Mouse (Mus musculus) neural tube, embryonic 13.5 days (tissue): ENCODE measurements around the gene Macrod1. TPM values are rescaled to one million over a fixed set of nuclear protein-coding genes. Genes with fewer than 3 reads are reported as not detected.

Experiments
- ATAC-seq: fragments of 200-750 bp; cut with Nextera tagmentation; 2 replicates; pipeline ENCODE4 v1.8.0; 2017; ENCODE audit warnings: low read depth, mild to moderate bottlenecking, moderate TSS enrichment, moderate library complexity
- H3K27ac ChIP-seq: fragments of 300-500 bp; sonication (generic); replicated peaks from 2 replicates; pipeline ENCODE4 v1.5.1; 2015; ENCODE audit warnings: moderate library complexity, mild to moderate bottlenecking, inconsistent platforms
- H3K27me3 ChIP-seq: fragments of 300-500 bp; sonication (generic); 2 replicates; pipeline ENCODE4 v1.6.1; 2015; ENCODE audit warnings: mild to moderate bottlenecking, inconsistent platforms
- H3K36me3 ChIP-seq: fragments of 300-500 bp; sonication (generic); 2 replicates; pipeline ENCODE4 v1.6.1; 2015; ENCODE audit warnings: mild to moderate bottlenecking, inconsistent platforms
- H3K4me1 ChIP-seq: fragments of 300-500 bp; sonication (generic); replicated peaks from 2 replicates; pipeline ENCODE4 v1.6.1; 2015; ENCODE audit warnings: inconsistent platforms
- H3K4me2 ChIP-seq: fragments of 300-500 bp; sonication (generic); 2 replicates; pipeline ENCODE4 v1.6.1; 2015; ENCODE audit warnings: inconsistent platforms, mild to moderate bottlenecking, moderate library complexity
- H3K4me3 ChIP-seq: fragments of 300-500 bp; sonication (generic); 2 replicates; pipeline ENCODE4 v1.5.1; 2015; ENCODE audit warnings: mild to moderate bottlenecking, inconsistent platforms
- H3K9ac ChIP-seq: fragments of 300-500 bp; sonication (generic); 2 replicates; pipeline ENCODE4 v1.6.1; 2015; ENCODE audit warnings: moderate library complexity, mild to moderate bottlenecking, inconsistent platforms
- H3K9me3 ChIP-seq: fragments of 300-500 bp; sonication (generic); 2 replicates; pipeline ENCODE4 v1.6.1; 2016; ENCODE audit warnings: inconsistent platforms
- WGBS: fragments of 180-500 bp; shearing (Covaris S2); methylation state at CpG from one replicate; pipeline ENCODE4 v1.1.7; 2015; 5-methylcytosine and 5-hydroxymethylcytosine counted together
- polyA plus RNA-seq: library from polyadenylated mRNA; unstranded; fragments of >200 nt; fragmentation: Nextera tagmentation; extraction: Ambion mirVana; gene quantifications from 2 replicates; pipeline ENCODE4 v1.2.1, GENCODE M21; 2015

The Macrod1 gene
- polyA plus RNA-seq, 1 experiment from 2014 or later = 5.2 TPM

DNA sequence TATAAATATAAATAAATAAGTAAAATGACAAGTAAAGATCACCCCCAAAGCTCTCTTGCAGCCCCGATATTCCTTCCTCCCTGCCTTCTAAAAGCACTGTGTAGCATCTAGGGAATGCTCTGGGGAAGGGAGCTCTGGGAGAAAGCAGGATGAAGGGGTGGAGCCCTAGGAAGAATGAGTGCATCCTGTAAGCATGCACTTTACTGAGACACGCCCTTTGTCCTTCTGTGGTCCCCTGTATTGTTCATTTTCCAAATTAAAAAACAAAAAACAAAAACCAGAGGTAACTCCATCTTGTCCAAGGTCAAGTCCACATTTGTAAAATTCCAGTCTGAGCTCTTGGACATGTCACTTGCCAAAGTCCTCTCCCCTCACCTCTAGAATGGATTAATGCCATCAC, 148.3 kb downstream of the Macrod1 start:
- Histone ChIP-seq H3K4me2 (peak overlapping the region; percentile 91), H3K9ac (peak overlapping the region; percentile 90), H3K27ac (peak overlapping the region; percentile 98; the same call in 1 of the 2 replicates), H3K36me3 (peaks cover 39% of the 10 kb centered on the region), H3K27me3 (no peaks in the 10 kb centered on the region), H3K4me3 (peak overlapping the region; percentile 81), H3K9me3 (no peaks in the 10 kb centered on the region), H3K4me1 (peaks cover 32% of the 10 kb centered on the region)
- ATAC-seq = no peak
- 83% methylated on average over 2 of the region's 2 CpGs for WGBS

DNA sequence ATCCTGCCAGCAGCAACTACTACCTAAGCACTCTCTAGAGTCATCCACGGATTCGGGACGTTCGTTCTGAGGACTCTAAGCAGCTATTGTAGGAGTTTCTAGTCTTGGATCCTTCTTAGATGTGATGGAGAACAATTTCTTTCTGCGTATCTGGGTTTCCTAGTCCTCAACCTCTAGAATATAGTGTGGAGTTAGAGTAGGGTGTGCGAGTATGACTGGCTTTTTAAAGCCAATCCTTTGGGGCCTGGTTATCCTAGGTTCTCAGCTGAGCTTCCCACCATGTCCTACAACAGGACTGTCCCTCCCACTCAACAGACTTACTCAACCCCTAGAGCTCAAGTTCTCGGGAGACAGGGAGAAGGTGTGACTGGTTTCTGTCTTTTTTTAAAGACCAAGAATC, 148.7 kb downstream of the Macrod1 start:
- Histone ChIP-seq H3K9ac (peak overlapping the region; percentile 90), H3K9me3 (no peaks in the 10 kb centered on the region), H3K36me3 (peaks cover 35% of the 10 kb centered on the region), H3K27me3 (no peaks in the 10 kb centered on the region), H3K4me3 (peak overlapping the region; percentile 81), H3K4me2 (peak overlapping the region; percentile 91), H3K4me1 (peaks cover 32% of the 10 kb centered on the region), H3K27ac (peak overlapping the region; percentile 98)
- ATAC-seq = 0 out of 2 replicates have a peak, but pooled peaks have one; percentile 0
- 33% methylated on average over 7 of the region's 7 CpGs for WGBS

DNA sequence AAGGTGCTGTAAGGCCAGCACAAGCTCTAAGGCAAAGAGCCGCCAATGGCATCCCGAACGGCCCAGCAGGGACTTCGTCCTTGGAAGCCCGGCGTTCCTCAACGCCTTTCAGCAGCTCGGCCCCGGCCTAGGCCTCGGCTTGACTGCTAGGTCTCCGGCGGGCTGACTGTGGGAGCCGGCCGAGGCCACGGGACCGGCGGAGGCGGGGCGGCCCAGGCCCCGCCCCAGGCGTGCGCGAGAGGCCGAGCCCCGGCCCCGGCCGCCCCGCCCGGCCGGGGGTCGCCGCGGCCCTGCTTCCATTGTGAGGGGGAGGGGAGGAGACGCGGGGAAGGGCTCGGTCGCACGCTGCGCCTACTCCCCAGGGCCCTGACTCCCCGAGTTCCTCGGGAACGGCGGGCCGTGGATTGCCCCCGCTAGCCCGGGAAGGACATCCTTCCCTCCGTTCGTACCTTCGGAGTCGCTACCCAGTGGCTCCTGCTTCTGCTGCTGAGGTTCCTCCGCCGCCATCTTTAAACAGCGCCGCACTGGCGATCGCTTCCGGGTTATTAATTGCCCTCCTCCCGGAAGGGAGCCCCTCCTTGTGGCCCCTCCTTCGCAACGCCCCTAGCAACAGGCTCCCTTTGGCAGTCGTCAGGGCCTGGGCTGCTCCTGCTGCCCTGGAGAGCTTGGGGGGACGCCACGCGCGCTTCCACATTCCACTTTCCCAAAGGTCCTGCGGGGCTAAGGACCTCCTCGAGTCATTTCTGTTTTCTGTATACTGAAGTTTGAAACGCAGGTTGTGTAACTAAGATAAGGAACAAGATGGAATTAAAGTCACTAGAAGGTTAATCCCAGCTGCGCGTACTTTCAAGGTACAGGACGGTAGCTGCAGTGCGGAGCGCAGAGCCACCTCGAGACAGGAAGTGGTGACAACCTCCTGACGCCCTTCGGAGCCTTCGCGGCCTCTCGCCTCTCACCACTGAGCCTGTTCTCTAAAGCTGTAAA, 149.4 kb downstream of the Macrod1 start, which contains the start of gene Otub1:
Gene Otub1, minus strand, starts transcription at position 564 of the 984 bp plus-strand sequence.
- Histone ChIP-seq H3K9me3 (no peaks in the 10 kb centered on the region), H3K36me3 (peaks cover 28% of the 10 kb centered on the region), H3K4me2 (peak within 1 kb of the TSS; percentile 91), H3K9ac (peak within 1 kb of the TSS; percentile 90), H3K4me1 (peaks cover 32% of the 10 kb centered on the region), H3K27me3 (no peaks in the 10 kb centered on the region), H3K4me3 (peak within 1 kb of the TSS; percentile 81), H3K27ac (peak within 1 kb of the TSS; percentile 98)
- WGBS = under 1% methylated on average over 76 of the region's 79 CpGs
- peak; percentile 95 for ATAC-seq

DNA sequence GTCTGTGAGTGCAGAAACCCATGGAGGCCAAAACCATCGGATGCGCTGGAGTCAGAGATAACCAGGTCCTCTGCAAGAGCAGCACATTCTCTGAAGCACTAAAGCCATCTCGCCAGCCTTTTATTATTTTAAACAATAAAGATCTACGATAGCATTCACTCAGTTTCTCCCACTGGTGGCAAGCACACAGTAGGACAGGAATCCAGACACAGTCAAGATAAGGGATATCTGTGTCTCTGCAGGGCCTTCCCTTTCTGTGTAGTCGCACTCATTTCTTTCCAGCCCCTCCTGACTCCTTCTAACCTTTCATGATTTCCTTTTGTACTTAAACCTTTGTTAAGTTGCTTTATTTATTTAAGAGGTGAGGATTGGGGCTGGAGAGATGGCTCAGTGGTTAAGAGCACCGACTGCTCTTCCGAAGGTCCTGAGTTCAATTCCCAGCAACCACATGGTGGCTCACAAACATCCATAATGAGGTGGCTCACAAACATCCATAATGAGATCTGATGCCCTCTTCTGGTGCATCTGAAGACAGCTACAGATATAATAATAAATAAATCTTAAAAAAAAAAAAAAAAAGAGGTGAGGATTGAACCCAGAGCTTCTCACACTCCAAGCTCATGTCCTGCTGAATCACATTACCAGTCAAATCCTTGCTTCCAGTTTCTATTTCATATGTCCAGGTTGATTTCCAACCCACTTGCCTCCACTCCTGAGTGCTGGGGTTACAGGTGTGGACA, 153.5 kb downstream of the Macrod1 start:
- 85% methylated on average over 7 of the region's 7 CpGs for WGBS
- Histone ChIP-seq H3K36me3 (peaks cover 33% of the 10 kb centered on the region), H3K4me1 (peaks cover 27% of the 10 kb centered on the region), H3K27ac (no peak overlapping the region), H3K9ac (no peak overlapping the region), H3K4me3 (no peak overlapping the region), H3K9me3 (no peaks in the 10 kb centered on the region), H3K27me3 (no peaks in the 10 kb centered on the region), H3K4me2 (no peak overlapping the region)
- no peak for ATAC-seq

DNA sequence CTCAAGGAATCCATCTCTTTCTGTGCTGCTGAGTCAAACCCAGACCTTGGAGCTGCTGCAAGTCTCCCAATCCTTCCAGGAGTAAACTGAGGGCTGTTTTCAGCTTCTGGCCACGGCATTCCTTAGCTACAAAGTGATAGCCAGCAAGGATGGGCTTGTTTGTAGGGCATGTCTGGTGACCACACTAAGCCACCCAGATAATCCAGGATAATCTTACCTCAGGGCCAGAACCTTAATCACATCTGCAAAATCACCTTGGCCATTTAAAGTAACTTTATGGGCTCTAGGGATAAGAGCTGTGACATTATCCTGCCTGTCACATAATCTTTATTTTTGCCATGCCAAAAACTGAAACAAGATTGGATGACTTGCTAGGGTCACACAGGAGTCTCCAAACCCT, 155.6 kb downstream of the Macrod1 start:
- Histone ChIP-seq H3K9ac (no peak overlapping the region), H3K27me3 (no peaks in the 10 kb centered on the region), H3K27ac (no peak overlapping the region), H3K9me3 (no peaks in the 10 kb centered on the region), H3K36me3 (peaks cover 40% of the 10 kb centered on the region), H3K4me2 (no peak overlapping the region), H3K4me3 (no peak overlapping the region), H3K4me1 (peaks cover 32% of the 10 kb centered on the region)
- WGBS = 93% methylated on average over 1 of the region's 1 CpGs
- ATAC-seq = no peak

DNA sequence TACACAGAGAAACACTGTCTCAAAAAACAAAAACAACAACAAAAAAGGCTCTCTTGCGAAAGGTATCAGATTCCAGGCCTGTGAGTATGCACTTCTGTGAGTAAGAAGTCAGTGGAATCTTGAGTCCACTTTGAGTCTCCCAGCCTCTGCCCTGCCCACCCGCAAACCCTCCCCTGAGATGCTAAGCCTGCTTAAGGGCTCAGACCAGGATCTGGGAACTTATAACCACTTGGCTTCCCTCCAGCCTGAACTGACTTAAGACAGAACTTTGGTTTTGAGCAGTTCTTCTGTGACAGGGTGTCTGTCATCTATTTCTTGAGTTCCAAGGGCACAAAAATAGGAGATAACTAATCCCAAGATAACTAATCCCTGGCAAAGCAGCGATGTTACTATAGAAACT, 156.4 kb downstream of the Macrod1 start:
- Histone ChIP-seq H3K36me3 (peaks cover 40% of the 10 kb centered on the region), H3K27ac (no peak overlapping the region), H3K27me3 (no peaks in the 10 kb centered on the region), H3K9ac (no peak overlapping the region), H3K9me3 (no peaks in the 10 kb centered on the region), H3K4me3 (no peak overlapping the region), H3K4me2 (no peak overlapping the region), H3K4me1 (peaks cover 35% of the 10 kb centered on the region)
- 93% methylated on average over 3 of the region's 3 CpGs for WGBS
- ATAC-seq = no peak

DNA sequence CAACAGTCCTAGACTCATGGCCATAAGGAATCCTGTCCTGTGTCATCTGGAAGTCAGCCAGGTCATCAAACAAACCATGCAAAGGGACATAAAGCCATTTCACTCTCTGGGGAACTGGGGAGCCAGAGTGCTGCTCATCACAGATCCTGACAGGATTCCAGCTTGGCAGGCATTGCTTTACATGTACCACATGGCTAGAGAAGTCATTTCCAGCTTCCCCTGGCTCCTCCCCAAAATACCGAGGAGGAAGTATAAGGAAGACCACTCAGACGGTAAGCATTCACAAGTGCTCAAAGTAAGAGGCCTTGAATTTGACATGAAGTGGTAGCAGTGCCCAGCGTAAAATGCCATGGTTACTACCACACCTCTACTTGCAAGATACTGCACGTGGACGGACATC, 157.9 kb downstream of the Macrod1 start:
- H3K4me2 ChIP-seq = no peak overlapping the region
- no peaks in the 10 kb centered on the region for H3K27me3 ChIP-seq
- H3K36me3 ChIP-seq = peaks cover 40% of the 10 kb centered on the region
- H3K4me1 ChIP-seq = peaks cover 39% of the 10 kb centered on the region
- no peaks in the 10 kb centered on the region for H3K9me3 ChIP-seq
- no peak overlapping the region for H3K27ac ChIP-seq
- H3K9ac ChIP-seq = no peak overlapping the region
- 91% methylated on average over 5 of the region's 5 CpGs for WGBS
- ATAC-seq = no peak
- no peak overlapping the region for H3K4me3 ChIP-seq

DNA sequence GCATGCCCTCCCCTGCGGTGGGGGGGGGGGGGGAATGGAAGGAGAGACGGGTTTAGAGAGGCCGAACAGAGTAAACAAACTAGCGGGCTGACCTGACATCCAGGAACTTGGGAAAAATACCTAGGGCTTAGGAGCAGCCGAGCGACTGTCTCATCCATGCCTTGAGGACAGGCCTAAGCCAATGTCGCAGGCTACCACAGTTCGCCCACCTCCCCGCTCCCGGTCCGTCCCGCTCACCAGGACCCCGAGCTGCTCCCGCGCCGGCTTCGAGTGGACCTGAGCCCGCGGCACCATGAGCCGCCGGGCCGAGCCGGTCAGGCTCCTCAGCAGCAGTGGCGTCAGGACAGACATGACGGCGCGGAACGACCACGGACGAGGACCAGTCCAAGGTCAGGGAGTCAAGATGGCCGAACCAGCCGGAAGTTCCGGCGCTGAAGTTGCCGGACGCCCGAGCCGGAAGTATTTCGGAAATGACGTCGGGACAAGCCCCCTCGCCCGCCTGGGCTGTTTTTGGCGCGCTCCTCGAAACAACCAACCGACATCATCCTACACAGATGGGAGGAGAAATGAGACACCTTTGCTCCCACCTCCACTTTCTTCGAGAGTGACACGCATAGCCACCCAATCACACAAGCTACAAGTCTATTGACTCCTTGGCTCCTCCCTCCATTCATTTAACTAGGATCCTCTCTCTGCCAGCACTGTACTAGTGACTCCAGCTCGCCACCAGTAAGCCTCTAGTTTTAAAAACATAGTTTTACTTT, 160.7 kb downstream of the Macrod1 start, which contains the start of gene Cox8a:
Gene Cox8a, minus strand, starts transcription at position 455 of the 764 bp plus-strand sequence.
- H3K36me3 ChIP-seq = peaks cover 30% of the 10 kb centered on the region
- H3K4me3 ChIP-seq = peak within 1 kb of the TSS; percentile 80
- ATAC-seq = peak; percentile 96
- H3K4me1 ChIP-seq = peaks cover 39% of the 10 kb centered on the region
- WGBS = under 1% methylated on average over 50 of the region's 50 CpGs
- peak within 1 kb of the TSS; percentile 89 for H3K27ac ChIP-seq
- H3K27me3 ChIP-seq = no peaks in the 10 kb centered on the region
- H3K4me2 ChIP-seq = peak within 1 kb of the TSS; percentile 67
- peak within 1 kb of the TSS; percentile 86 for H3K9ac ChIP-seq
- no peaks in the 10 kb centered on the region for H3K9me3 ChIP-seq

DNA sequence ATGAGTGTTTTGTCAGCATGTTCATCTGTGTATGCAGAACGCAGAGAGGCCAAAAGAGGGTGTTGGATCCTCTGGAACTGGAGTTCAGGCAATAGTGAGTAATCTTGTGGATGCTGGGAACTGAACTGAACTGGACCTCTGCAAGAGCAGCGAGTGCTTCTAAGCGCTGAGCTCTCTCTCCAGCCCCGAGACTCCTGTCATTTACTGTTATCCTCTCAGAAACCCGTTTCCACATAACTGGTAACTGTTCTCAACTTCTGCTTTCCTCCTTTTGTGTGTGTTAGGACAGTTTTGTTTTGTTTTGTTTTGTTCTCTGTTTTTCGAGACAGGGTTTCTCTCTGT, 161.3 kb downstream of the Macrod1 start:
- Histone ChIP-seq H3K9me3 (no peaks in the 10 kb centered on the region), H3K4me2 (peak overlapping the region; percentile 67), H3K4me3 (peak overlapping the region; percentile 80), H3K4me1 (peaks cover 39% of the 10 kb centered on the region), H3K27me3 (no peaks in the 10 kb centered on the region), H3K36me3 (peaks cover 29% of the 10 kb centered on the region), H3K9ac (peak overlapping the region; percentile 22; the same call in 1 of the 2 replicates), H3K27ac (0 out of 2 replicates have a peak overlapping the region, but pooled peaks have one; percentile 14)
- peak; percentile 19 for ATAC-seq
- WGBS = 13% methylated on average over 6 of the region's 6 CpGs

DNA sequence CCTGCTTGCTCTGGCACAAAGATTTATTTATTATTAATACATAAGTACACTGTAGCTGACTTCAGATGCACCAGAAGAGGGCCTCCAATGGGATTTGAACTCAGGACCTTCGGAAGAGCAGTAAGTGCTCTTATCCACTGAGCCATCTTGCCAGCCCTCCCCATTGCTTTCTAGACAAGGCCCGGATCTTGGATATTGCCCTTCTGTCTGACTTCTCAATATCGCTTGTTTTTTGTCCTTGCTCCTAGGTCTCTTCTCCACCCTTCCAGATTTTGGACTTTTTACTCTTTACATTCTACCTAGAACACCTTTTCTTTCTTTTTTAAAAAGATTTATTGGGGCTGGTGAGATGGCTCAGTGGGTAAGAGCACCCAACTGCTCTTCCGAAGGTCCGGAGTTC, 162.1 kb downstream of the Macrod1 start:
- peaks cover 39% of the 10 kb centered on the region for H3K4me1 ChIP-seq
- WGBS = 97% methylated on average over 5 of the region's 5 CpGs
- no peaks in the 10 kb centered on the region for H3K27me3 ChIP-seq
- H3K9me3 ChIP-seq = no peaks in the 10 kb centered on the region
- H3K27ac ChIP-seq = no peak overlapping the region
- peaks cover 20% of the 10 kb centered on the region for H3K36me3 ChIP-seq
- no peak overlapping the region for H3K9ac ChIP-seq
- no peak overlapping the region for H3K4me3 ChIP-seq
- H3K4me2 ChIP-seq = no peak overlapping the region
- no peak for ATAC-seq

DNA sequence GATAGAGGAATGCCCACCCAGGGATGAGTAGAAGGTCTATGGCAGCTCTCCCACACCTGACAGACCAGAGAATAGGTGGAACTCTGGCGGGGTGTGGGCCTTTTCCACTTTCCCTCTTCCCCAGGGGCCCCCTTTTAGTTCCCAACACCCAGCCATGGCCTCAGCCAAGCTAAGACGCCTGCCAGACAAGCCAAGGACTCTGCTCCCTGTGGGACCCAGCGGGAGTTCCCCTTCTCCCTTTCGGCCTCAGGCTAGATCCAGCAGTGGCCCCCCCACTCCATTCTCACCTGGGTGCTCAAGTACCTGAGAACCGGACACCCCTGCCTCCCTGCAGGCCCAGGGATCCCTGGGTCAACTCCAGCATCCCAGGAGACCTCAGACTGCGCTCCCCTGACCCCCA, 165.6 kb downstream of the Macrod1 start:
- ATAC-seq = no peak
- 86% methylated on average over 6 of the region's 6 CpGs for WGBS

More for the DNA sequence above, 165.6 kb downstream of the Macrod1 start:
- Histone ChIP-seq H3K4me3 (no peak overlapping the region), H3K9ac (no peak overlapping the region), H3K27ac (no peak overlapping the region), H3K9me3 (no peaks in the 10 kb centered on the region), H3K36me3 (peaks cover 17% of the 10 kb centered on the region), H3K27me3 (no peaks in the 10 kb centered on the region), H3K4me2 (no peak overlapping the region), H3K4me1 (peaks cover 8% of the 10 kb centered on the region)
